Mouse (Mus musculus) forebrain, embryonic 16.5 days (tissue): ENCODE measurements around the gene Clec10a. TPM values are rescaled to one million over a fixed set of nuclear protein-coding genes. Genes with fewer than 3 reads are reported as not detected.
"Not testable (repeated sequence)": the region's sequence is repeated elsewhere in the genome, so short reads cannot be mapped to it uniquely, and the experiment has no call there.

Source experiments
- ATAC-seq: fragments of 200-750 bp; cut with Nextera tagmentation; 2 replicates; pipeline ENCODE4 v1.8.0; 2017; ENCODE audit warnings: mild to moderate bottlenecking, moderate library complexity
- H3K27ac ChIP-seq: fragments of 300-500 bp; sonication (generic); 2 replicates; pipeline ENCODE4 v1.5.1; 2014; ENCODE audit warnings: low read length, control low read depth
- H3K27me3 ChIP-seq: fragments of 300-500 bp; sonication (generic); replicated peaks from 2 replicates; pipeline ENCODE4 v1.6.1; 2014; ENCODE audit warnings: low read length; ENCODE audit not compliant: control insufficient read depth, insufficient read depth
- H3K36me3 ChIP-seq: fragments of 300-500 bp; sonication (generic); 2 replicates; pipeline ENCODE4 v1.6.1; 2014; ENCODE audit not compliant: control insufficient read depth, insufficient read depth
- H3K4me1 ChIP-seq: fragments of 300-500 bp; sonication (generic); replicated peaks from 2 replicates; pipeline ENCODE4 v1.6.1; 2014; ENCODE audit warnings: low read length; ENCODE audit not compliant: control insufficient read depth, insufficient read depth
- H3K4me2 ChIP-seq: fragments of 300-500 bp; sonication (generic); 2 replicates; pipeline ENCODE4 v1.6.1; 2014; ENCODE audit warnings: mild to moderate bottlenecking, low read length, control low read depth
- H3K4me3 ChIP-seq: fragments of 300-500 bp; sonication (generic); replicated peaks from 2 replicates; pipeline ENCODE4 v1.5.1; 2014; ENCODE audit warnings: mild to moderate bottlenecking, low read length, control low read depth
- H3K9ac ChIP-seq: fragments of 300-500 bp; sonication (generic); replicated peaks from 2 replicates; pipeline ENCODE4 v1.6.1; 2014; ENCODE audit warnings: low read depth, low read length, control low read depth
- H3K9me3 ChIP-seq: fragments of 300-500 bp; sonication (generic); 2 replicates; pipeline ENCODE4 v1.6.1; 2016; ENCODE audit warnings: low read length; ENCODE audit not compliant: control insufficient read depth
- WGBS: fragments of 180-500 bp; shearing (Covaris S2); extraction: QIAGEN DNeasy Blood & Tissue Kit; methylation state at CpG from one replicate; pipeline ENCODE4 v1.1.7; 2014; 5-methylcytosine and 5-hydroxymethylcytosine counted together
- polyA plus RNA-seq: library from polyadenylated mRNA; unstranded; fragments of >200 nt; fragmentation: Nextera tagmentation; extraction: Ambion mirVana; gene quantifications from 2 replicates; pipeline ENCODE4 v1.2.1, GENCODE M21; 2015

Gene Clec10a
- polyA plus RNA-seq, 1 experiment from 2014 or later: 0.68 TPM

DNA sequence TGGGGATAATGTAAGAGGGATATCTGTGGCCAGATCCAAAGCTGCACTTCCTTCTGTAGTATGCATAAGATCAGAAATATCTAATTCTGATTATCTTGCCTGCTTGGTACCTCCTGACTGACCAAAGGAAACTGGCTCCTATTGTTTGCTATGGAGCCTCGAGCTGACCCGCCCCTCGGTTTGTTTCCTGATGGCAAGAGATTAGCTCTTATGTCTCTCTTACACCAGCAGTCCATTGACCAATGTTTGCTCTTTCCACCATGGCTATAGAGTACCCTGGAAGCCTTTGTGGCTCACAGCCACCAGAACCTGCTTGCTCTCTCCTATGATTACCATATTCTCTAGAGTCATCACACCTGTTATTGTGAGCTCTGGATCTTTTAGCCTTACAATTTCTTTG, 6.3 kb downstream of the Clec10a start:
- H3K27me3 ChIP-seq: no peaks in the 10 kb centered on the region
- H3K4me2 ChIP-seq: no peak overlapping the region
- 63% methylated on average over 3 of the region's 3 CpGs for WGBS
- H3K36me3 ChIP-seq: no peaks in the 10 kb centered on the region
- H3K9ac ChIP-seq: no peak overlapping the region
- ATAC-seq: no peak
- H3K4me1 ChIP-seq: no peaks in the 10 kb centered on the region
- no peak overlapping the region for H3K27ac ChIP-seq
- no peak overlapping the region for H3K4me3 ChIP-seq
- H3K9me3 ChIP-seq: no peaks in the 10 kb centered on the region

- ATAC-seq: no peak
- no peak overlapping the region for H3K4me2 ChIP-seq
- H3K9ac ChIP-seq: no peak overlapping the region
- H3K4me1 ChIP-seq: no peaks in the 10 kb centered on the region
- no peaks in the 10 kb centered on the region for H3K9me3 ChIP-seq
- H3K27me3 ChIP-seq: no peaks in the 10 kb centered on the region
- no peaks in the 10 kb centered on the region for H3K36me3 ChIP-seq
- 66% methylated on average over 16 of the region's 16 CpGs for WGBS
- no peak overlapping the region for H3K27ac ChIP-seq
- H3K4me3 ChIP-seq: no peak overlapping the region
Measured at GRCm38 (mm10) chr11:70165972-70166921, 10.2 kb downstream of the Clec10a start.

- no peak for ATAC-seq
- no peak overlapping the region for H3K4me3 ChIP-seq
- no peaks in the 10 kb centered on the region for H3K4me1 ChIP-seq
- no peak overlapping the region for H3K27ac ChIP-seq
- H3K27me3 ChIP-seq: no peaks in the 10 kb centered on the region
- no peaks in the 10 kb centered on the region for H3K36me3 ChIP-seq
- H3K9me3 ChIP-seq: no peaks in the 10 kb centered on the region
- H3K9ac ChIP-seq: no peak overlapping the region
- WGBS: 64% methylated on average over 7 of the region's 7 CpGs
- no peak overlapping the region for H3K4me2 ChIP-seq
Measured at GRCm38 (mm10) chr11:70168136-70168535, 12.1 kb downstream of the Clec10a start.

DNA sequence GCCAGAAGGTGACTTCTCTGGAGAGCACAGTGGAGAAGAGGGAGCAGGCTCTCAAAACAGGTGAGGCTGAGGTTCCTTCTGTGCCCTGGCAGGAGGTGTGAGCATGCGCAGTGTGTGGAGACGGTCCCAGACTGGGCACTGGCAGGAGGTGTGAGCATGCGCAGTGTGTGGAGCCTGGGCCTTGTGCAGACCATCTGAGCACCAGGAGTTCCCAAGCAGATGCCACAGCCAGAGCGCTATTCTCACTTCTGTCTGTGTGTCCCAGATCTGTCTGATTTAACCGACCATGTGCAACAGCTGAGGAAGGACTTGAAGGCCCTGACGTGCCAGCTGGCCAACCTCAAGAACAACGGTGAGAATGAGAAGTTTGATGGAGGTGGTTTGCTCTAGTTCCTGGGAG, 13.5 kb downstream of the Clec10a start:
- not testable (repeated sequence) for H3K4me2 ChIP-seq, H3K36me3 ChIP-seq, H3K27ac ChIP-seq, H3K9me3 ChIP-seq, H3K4me3 ChIP-seq, H3K27me3 ChIP-seq, ATAC-seq, H3K9ac ChIP-seq, H3K4me1 ChIP-seq
- 93% methylated on average over 7 of the region's 7 CpGs for WGBS

DNA sequence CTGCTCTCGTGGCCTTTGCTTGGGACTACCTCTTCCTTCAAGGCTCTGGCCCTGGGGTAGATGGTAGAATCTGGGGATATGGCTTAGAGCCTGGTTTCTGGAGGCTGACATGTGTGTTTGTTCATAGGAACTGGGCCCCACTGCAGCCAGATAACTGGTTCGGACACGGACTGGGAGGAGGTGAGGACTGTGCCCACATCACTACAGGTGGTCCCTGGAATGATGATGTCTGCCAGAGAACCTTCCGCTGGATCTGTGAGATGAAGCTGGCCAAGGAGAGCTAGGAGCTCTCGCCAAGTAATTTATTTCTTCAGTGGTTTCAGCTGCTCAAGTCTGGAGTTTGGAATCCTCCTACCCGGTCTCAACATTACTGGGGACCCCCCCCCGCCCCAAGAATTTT, 14.3 kb downstream of the Clec10a start:
- Histone ChIP-seq H3K9ac (no peak overlapping the region), H3K9me3 (no peaks in the 10 kb centered on the region), H3K4me3 (no peak overlapping the region), H3K27me3 (no peaks in the 10 kb centered on the region), H3K36me3 (no peaks in the 10 kb centered on the region), H3K4me1 (no peaks in the 10 kb centered on the region), H3K27ac (no peak overlapping the region), H3K4me2 (no peak overlapping the region)
- WGBS: 71% methylated on average over 7 of the region's 7 CpGs
- no peak for ATAC-seq

DNA sequence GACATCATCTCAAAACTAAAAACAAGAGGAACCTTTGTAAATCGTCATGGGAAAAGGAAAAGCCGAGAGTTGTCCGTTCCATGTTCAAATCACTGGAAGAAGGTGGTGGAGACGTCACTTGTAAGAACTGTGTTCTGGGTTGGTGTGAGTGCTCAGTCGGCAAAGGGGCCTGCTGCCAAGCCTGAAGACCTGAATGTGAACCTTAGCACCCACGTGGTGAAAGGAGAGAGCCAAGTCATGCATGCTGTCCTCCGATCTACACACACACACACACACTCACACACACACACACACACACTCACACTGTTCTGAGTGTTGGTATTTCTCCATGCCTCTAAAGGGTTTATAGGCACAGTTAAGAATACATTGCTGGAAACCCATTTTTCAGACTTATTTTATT, 15.2 kb downstream of the Clec10a start:
- Histone ChIP-seq H3K4me3 (no peak overlapping the region), H3K9ac (no peak overlapping the region), H3K27me3 (no peaks in the 10 kb centered on the region), H3K27ac (no peak overlapping the region), H3K36me3 (no peaks in the 10 kb centered on the region), H3K4me1 (no peaks in the 10 kb centered on the region), H3K9me3 (no peaks in the 10 kb centered on the region), H3K4me2 (no peak overlapping the region)
- whole genome bisulfite sequencing: 81% methylated on average over 7 of the region's 7 CpGs
- no peak for ATAC-seq

- H3K4me2 ChIP-seq: no peak overlapping the region
- ATAC-seq: no peak
Measured at GRCm38 (mm10) chr11:70171847-70172246, 15.8 kb downstream of the Clec10a start.

GRCm38 (mm10) chr11:70172298-70172697, 16.3 kb downstream of the Clec10a start:
- H3K4me1 ChIP-seq: no peaks in the 10 kb centered on the region
- WGBS: 54% methylated on average over 5 of the region's 5 CpGs
- H3K9ac ChIP-seq: no peak overlapping the region
- no peak overlapping the region for H3K4me2 ChIP-seq
- no peak for ATAC-seq
- H3K36me3 ChIP-seq: no peaks in the 10 kb centered on the region
- H3K4me3 ChIP-seq: no peak overlapping the region
- no peaks in the 10 kb centered on the region for H3K27me3 ChIP-seq
- no peaks in the 10 kb centered on the region for H3K9me3 ChIP-seq
- no peak overlapping the region for H3K27ac ChIP-seq

More at GRCm38 (mm10) chr11:70171847-70172246, 15.8 kb downstream of the Clec10a start:
- Histone ChIP-seq H3K27me3 (no peaks in the 10 kb centered on the region), H3K36me3 (no peaks in the 10 kb centered on the region), H3K9ac (no peak overlapping the region), H3K4me3 (no peak overlapping the region), H3K4me1 (no peaks in the 10 kb centered on the region), H3K9me3 (no peaks in the 10 kb centered on the region), H3K27ac (no peak overlapping the region)
- 45% methylated on average over 3 of the region's 3 CpGs for WGBS

GRCm38 (mm10) chr11:70174491-70174890, 18.5 kb downstream of the Clec10a start:
- Histone ChIP-seq H3K9ac (no peak overlapping the region), H3K9me3 (no peaks in the 10 kb centered on the region), H3K4me2 (no peak overlapping the region), H3K27me3 (no peaks in the 10 kb centered on the region), H3K27ac (no peak overlapping the region), H3K4me3 (no peak overlapping the region), H3K36me3 (no peaks in the 10 kb centered on the region), H3K4me1 (no peaks in the 10 kb centered on the region)
- 85% methylated on average over 4 of the region's 4 CpGs for WGBS
- no peak for ATAC-seq
